Mouse (Mus musculus): Measurements from ENCODE around the gene Zbtb34.

The Zbtb34 gene

GRCm38 (mm10) chr2:33430771-33431699 is at the start of gene Zbtb34:
TSS of gene Zbtb34 (minus strand) at chr2:33431324.
- peak; percentile 72 for DNase-seq (ENCODE audit: low spot score)

DNA sequence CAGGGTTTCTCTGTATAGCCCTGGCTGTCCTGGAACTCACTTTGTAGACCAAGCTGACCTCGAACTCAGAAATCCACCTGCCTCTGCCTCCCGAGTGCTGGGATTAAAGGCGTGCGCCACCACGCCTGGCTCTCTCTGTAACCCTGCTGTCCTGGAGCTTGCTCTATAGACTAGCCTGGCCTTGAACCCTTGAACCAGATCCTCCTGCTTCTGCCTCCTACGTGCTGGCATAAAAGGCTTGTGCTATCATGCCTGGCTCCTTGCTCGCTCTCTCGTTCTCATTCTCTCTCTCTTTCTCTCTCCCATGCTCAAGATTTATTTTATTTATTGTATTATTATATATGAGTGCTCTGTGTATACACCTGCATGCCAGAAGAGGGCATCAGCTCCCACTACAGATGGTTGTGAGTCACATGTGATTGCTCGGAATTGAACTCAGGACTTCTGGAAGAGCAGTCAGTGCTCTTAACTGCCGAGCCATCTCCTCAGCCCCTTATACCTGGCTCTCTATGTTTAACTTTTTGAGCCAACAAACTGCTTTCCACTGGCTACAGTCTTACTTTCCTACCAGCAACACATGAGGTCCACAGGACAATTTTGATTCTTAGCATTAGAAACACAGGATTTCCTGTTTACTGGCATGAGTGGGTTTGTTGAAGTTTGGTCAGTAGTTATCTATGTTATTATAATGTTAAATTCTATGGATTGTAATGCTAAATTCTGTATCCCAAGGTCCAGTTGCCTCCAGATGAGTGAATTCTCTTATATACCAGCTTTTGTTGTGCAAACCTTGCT is 47.0 kb upstream of the Zbtb34 start:
- DNase-seq (ENCODE audit: low spot score) = no peak

- DNase-seq (ENCODE audit: low spot score) = no peak
Observed at GRCm38 (mm10) chr2:33475961-33476360, 44.8 kb upstream of the Zbtb34 start.

DNA sequence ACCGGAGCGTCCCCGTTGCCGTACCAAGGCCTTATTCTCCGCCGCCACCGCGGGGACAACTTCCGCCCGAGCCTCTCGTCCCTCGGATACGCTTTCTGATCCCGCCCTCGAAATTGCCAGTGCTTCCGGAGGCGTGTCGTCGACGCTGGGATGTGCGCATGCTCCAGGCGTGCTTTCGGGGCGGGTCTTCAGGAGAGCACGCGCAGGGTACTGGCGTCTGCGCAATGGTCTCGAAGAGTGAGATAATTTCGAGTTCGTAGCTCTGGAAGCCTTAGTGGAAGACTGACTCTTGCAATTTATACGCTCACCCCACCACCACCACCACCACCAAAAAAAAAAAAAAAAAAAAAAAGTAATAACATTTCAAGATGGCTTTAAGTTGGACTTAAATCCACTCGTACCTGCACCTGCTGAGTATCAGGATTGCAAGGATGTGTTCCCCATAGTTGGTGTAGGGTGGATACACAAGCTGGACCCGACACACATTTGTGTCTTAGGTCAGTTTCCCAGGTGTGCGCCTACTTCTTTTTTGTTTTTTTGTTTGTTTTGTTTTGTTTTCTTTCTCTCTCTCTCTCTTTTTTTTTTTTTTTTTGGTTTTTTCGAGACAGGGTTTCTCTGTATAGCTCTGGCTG is 37.5 kb upstream of the Zbtb34 start, which contains the start of gene Zbtb43:
Gene Zbtb43, minus strand, starts transcription at position 94 of the 632 bp plus-strand sequence.
- peak; percentile 96 for DNase-seq (ENCODE audit: low spot score)

DNA sequence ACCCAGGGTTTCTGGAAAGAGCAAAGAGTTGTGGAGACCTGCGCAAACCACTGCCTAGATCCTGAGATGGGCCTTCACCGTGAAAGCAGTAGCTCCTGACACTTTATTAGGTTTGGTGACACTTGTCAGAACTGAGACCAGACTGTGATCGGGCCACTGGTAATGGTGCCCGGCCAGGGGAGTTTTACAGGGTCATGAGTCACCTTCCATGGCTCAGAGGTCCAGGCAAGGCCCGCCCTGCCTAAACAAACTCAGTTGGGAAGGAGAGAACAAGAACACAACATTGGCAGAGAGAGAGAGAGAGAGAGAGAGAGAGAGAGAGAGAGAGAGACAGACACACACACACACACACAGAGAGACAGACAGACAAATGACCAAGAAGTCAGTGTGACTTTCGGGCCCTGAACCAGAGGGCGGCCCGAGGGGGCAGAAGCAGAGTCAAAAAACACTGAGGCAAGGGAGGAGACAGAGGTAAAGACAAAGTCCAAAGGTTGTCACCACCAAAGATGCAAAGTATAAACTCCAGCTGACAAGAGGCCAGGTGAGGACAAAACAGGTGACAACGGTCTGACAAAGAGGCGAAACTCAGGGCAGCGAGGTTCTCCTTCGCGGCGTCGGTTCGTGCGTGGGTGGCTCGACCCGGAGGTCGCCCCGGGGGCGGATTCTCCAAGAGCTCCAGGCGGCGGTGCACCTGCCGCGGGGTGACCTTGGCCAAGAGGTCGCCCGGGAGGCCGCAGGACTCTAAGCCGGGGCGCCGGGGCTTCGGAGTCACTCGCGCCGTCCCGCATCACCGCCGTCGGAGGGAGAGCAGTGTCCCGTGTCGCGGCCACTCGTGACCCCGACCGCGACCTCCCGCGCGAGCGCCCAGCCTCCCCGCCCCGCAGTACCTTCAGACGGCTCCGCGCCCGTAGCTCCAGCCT is 36.7 kb upstream of the Zbtb34 start:
- no peak for DNase-seq (ENCODE audit: low spot score)

- no peak for DNase-seq (ENCODE audit: low spot score)
Observed at GRCm38 (mm10) chr2:33465966-33466365, 34.8 kb upstream of the Zbtb34 start.

DNA sequence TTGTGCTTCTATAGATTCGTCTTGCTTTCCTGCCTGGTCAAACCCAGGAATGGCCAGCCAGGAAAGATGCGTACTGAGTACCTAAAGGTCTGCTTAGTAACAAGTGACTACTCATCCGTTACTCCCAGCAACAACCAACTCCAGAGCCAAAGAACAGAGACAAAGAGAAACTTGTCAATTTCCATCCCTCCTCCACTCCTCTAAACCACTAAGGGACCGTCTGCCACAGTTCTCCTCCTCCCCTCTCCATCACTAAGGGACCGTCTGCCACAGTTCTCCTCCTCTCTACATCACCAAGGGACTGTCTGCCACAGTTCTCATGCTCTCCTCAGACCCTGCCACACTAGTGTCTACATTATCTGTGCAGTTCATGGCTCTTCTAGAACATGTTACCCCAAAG is 34.1 kb upstream of the Zbtb34 start:
- no peak for DNase-seq (ENCODE audit: low spot score)

DNA sequence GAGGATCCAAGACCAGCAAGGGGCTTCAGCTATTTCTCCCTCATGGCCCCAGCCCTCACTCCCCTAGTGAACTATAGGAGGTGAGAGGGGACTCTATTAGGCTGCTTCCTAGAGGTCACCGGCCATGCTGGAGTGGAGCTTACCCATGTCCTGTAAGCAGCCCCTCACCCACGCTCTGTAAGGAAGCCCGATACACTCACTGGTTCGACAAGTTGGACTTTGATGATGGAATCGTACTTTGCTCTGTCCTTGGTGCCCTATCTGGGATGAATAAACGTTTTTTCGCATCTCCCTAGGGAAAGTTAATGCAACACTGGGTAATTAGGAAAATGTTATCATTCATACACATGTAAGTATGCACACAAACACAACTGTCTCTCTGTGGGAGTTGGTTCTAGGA is 30.9 kb upstream of the Zbtb34 start:
- DNase-seq (ENCODE audit: low spot score) = no peak

GRCm38 (mm10) chr2:33461066-33461465 is 29.9 kb upstream of the Zbtb34 start:
- DNase-seq (ENCODE audit: low spot score) = no peak

GRCm38 (mm10) chr2:33459660-33460059 is 28.5 kb upstream of the Zbtb34 start:
- no peak for DNase-seq (ENCODE audit: low spot score)

DNA sequence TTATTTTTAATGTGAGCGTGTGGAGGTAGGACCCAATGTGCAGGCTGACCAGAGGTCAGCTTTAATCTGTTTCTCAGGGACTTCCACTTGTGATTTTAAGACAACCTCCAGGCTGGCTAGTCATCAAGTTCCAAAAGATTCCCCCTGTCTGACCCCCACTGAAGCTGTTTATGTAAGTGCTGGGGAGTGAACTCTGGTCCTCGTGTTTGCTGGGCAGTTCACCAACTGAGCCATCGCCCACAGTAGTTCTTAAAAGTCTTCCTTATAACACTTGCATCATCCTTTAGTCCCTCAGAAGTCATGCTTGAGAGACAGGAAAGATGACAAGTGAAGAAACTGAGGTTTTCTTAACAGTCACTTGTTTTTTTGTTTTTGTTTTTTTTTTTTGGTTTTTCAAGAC is 25.6 kb upstream of the Zbtb34 start:
- DNase-seq (ENCODE audit: low spot score) = no peak

DNA sequence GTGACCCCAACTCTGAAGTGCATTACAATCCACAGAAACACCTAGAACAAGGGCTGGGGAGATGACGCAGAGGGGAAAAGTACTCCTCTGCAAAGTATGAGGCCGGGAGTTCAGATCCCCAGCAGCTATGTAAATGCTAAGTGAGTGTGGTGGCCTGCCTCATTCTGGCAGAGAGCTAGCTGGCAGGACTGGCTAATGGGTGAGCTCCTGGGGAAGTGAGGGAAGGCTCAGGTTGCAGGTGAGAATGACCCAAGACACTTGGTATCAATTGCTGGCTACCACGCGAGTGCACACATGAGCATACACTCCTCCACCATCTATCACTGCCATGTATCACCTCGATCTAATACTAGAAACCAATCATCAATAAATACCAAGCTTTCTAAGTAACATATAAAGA is 25.1 kb upstream of the Zbtb34 start:
- DNase-seq (ENCODE audit: low spot score) = no peak

DNA sequence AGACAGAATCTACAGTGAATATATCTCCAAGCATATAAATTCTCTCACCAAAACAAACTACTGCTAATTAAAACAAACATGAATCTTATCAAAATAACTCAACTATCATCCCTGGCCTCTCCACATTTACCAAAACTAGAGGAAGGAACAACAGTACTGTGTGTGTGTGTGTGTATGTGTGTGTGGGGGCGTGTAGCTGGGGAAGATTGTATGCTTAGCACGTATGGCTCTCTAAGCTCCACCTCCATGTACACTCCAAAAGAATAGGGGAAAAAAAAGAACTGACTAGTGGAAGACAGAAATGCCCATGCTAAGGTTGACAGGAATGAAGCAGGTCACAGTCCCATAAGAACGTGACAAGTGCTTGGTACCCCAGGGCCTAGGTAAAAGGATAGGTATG is 24.2 kb upstream of the Zbtb34 start:
- DNase-seq (ENCODE audit: low spot score) = no peak

GRCm38 (mm10) chr2:33454816-33455215 is 23.7 kb upstream of the Zbtb34 start:
- no peak for DNase-seq (ENCODE audit: low spot score)

DNA sequence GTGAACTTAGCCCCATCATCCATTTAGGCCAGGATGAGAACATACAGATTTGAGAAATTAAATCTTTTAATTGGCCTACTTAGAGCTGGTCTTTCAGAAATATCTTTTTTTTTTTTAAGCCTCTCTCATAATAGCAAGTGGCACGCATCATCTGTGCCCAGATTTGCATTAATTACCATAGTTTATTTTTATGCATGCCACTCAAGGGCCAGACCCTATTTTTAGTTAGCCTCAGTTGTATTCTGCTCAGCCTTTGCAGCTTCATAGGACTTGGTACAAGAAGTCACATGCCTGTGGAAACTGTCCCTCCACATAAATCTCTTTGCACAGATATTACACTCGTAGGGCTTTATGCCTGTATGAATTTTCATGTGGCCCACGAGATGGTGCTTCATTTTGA is 22.4 kb upstream of the Zbtb34 start:
- no peak for DNase-seq (ENCODE audit: low spot score)

- no peak for DNase-seq (ENCODE audit: low spot score)
Observed at GRCm38 (mm10) chr2:33452721-33453120, 21.6 kb upstream of the Zbtb34 start.

- DNase-seq (ENCODE audit: low spot score) = no peak
Observed at GRCm38 (mm10) chr2:33452140-33452539, 21.0 kb upstream of the Zbtb34 start.

GRCm38 (mm10) chr2:33451038-33451978 is 20.2 kb upstream of the Zbtb34 start:
- DNase-seq (ENCODE audit: low spot score) = no peak

GRCm38 (mm10) chr2:33449119-33449873 is 18.2 kb upstream of the Zbtb34 start:
- DNase-seq (ENCODE audit: low spot score) = no peak

GRCm38 (mm10) chr2:33446796-33447195 is 15.7 kb upstream of the Zbtb34 start:
- DNase-seq (ENCODE audit: low spot score) = no peak

Data from T-cell, adult 2 months (primary cell).